Mouse (Mus musculus): ENCODE results near the gene Lrp1. TPM values are rescaled to one million over a fixed set of nuclear protein-coding genes. Genes with fewer than 3 reads are reported as not detected.
"Not testable (repeated sequence)": the region's sequence is repeated elsewhere in the genome, so short reads cannot be mapped to it uniquely, and the experiment has no call there.

Gene Lrp1
- 10 to 100 TPM; 64.0 to 88.9 (median 74.0) TPM for total RNA-seq (2022)

- DNase-seq (ENCODE audit: low spot score): no peak
Measured at GRCm38 (mm10) chr10:127620406-127621190, at the start of gene Lrp1. Gene Lrp1, minus strand, starts transcription at chr10:127621148.

- no peak for DNase-seq (ENCODE audit: low spot score)
Measured at GRCm38 (mm10) chr10:127670185-127670584, 49.2 kb upstream of the Lrp1 start.

GRCm38 (mm10) chr10:127669170-127669569 is 48.2 kb upstream of the Lrp1 start:
- DNase-seq (ENCODE audit: low spot score): no peak

- DNase-seq (ENCODE audit: low spot score): peak; percentile 82
Measured at GRCm38 (mm10) chr10:127668093-127669050, 47.4 kb upstream of the Lrp1 start, which contains the start of gene Nab2. Gene Nab2, minus strand, starts transcription at chr10:127668568.

GRCm38 (mm10) chr10:127667269-127668092 is 46.5 kb upstream of the Lrp1 start:
- peak; percentile 91 for DNase-seq (ENCODE audit: low spot score)

GRCm38 (mm10) chr10:127666501-127667268 is 45.7 kb upstream of the Lrp1 start, which contains the start of gene Nemp1:
Gene Nemp1, plus strand, starts transcription at chr10:127666901.
- DNase-seq (ENCODE audit: low spot score): peak; percentile 87

GRCm38 (mm10) chr10:127665366-127666181 is 44.6 kb upstream of the Lrp1 start:
- peak; percentile 24 for DNase-seq (ENCODE audit: low spot score)

- no peak for DNase-seq (ENCODE audit: low spot score)
Measured at GRCm38 (mm10) chr10:127664891-127665290, 43.9 kb upstream of the Lrp1 start.

GRCm38 (mm10) chr10:127664166-127664565 is 43.2 kb upstream of the Lrp1 start:
- DNase-seq (ENCODE audit: low spot score): no peak

GRCm38 (mm10) chr10:127663590-127663989 is 42.6 kb upstream of the Lrp1 start:
- peak; percentile 7 for DNase-seq (ENCODE audit: low spot score)

- DNase-seq (ENCODE audit: low spot score): peak; percentile 19
Measured at GRCm38 (mm10) chr10:127662666-127663253, 41.8 kb upstream of the Lrp1 start.

- DNase-seq (ENCODE audit: low spot score): peak; percentile 69
Measured at GRCm38 (mm10) chr10:127661915-127662663, 41.1 kb upstream of the Lrp1 start.

- DNase-seq (ENCODE audit: low spot score): no peak
Measured at GRCm38 (mm10) chr10:127661291-127661914, 40.5 kb upstream of the Lrp1 start.

- DNase-seq (ENCODE audit: low spot score): no peak
Measured at GRCm38 (mm10) chr10:127659551-127659950, 38.6 kb upstream of the Lrp1 start.

- no peak for DNase-seq (ENCODE audit: low spot score)
Measured at GRCm38 (mm10) chr10:127658076-127658475, 37.1 kb upstream of the Lrp1 start.

- not testable (repeated sequence) for DNase-seq (ENCODE audit: low spot score)
Measured at GRCm38 (mm10) chr10:127657617-127658016, 36.7 kb upstream of the Lrp1 start.

GRCm38 (mm10) chr10:127654970-127655579 is 34.1 kb upstream of the Lrp1 start:
- no peak for DNase-seq (ENCODE audit: low spot score)
